Comparison of ENCODE assay signal across 18 mouse cellular contexts in genomic region chr10:110542712-110543111, GRCm38 (mm10).
DNase-seq lines count a peak whose midpoint lies in the region; ATAC-seq and TF ChIP-seq lines count a peak whose summit lies in the region.
"Had no signal": no experiment of that assay in that cellular context is flagged by ENCODE, and none has a peak within 500 bp of the region (broad histone marks: within the 10 kb centered on the region; RNA-seq: fewer than 3 reads in every experiment).

No protein-coding gene starts in this region.

- TF ChIP-seq CTCF in forebrain, postnatal 0 days (IDR thresholded peaks at IDR 0.05; ENCODE audit: low read depth), result no peak
- TF ChIP-seq CTCF in midbrain, postnatal 0 days (IDR thresholded peaks at IDR 0.05), result no peak

- no peaks in the 10 kb centered on the region for H3K27me3 ChIP-seq in forebrain, embryonic 11.5 days (ENCODE audit: control insufficient read depth, insufficient read depth, low read length)
- no peaks in the 10 kb centered on the region for H3K27me3 ChIP-seq in forebrain, postnatal 0 days (ENCODE audit: insufficient read depth, low read length)
- H3K27me3 ChIP-seq in hindbrain, embryonic 10.5 days (ENCODE audit: insufficient read depth, poor library complexity, severe bottlenecking), result no peaks in the 10 kb centered on the region
- no peaks in the 10 kb centered on the region for H3K27me3 ChIP-seq in midbrain, postnatal 0 days (ENCODE audit: insufficient read depth, low read length)
- H3K27me3 ChIP-seq: embryonic facial prominence, embryonic 12.5 days; limb, embryonic 15.5 days; megakaryocyte, embryonic 14.5 days had no signal

- no peak overlapping the region for H3K4me2 ChIP-seq in forebrain, embryonic 11.5 days (ENCODE audit: low read depth, low read length, severe bottlenecking)
- no peak overlapping the region for H3K4me2 ChIP-seq in forebrain, postnatal 0 days (ENCODE audit: low read depth)
- no peak overlapping the region for H3K4me2 ChIP-seq in midbrain, postnatal 0 days (ENCODE audit: low read depth, low read length, poor library complexity, severe bottlenecking)
- H3K4me2 ChIP-seq: embryonic facial prominence, embryonic 12.5 days; limb, embryonic 15.5 days had no signal

- ATAC-seq in forebrain, embryonic 11.5 days (replicated peaks; ENCODE audit: low FRiP score), result 0 out of 2 replicates have a peak, but pooled peaks have one; percentile 35
- ATAC-seq in forebrain, postnatal 0 days, result no peak
- ATAC-seq in midbrain, postnatal 0 days (ENCODE audit: low FRiP score), result no peak

- no peak for DNase-seq in forebrain, embryonic 11.5 days (ENCODE audit: low spot score)
- no peak for DNase-seq in forebrain, postnatal 0 days
- peak; percentile 18 for DNase-seq in hindbrain, embryonic 10.5 days (ENCODE audit: low spot score)
- DNase-seq in mesoderm, embryonic 11.5 days (ENCODE audit: low read depth, low spot score), result peak; percentile 34
- peak; percentile 53 for DNase-seq in midbrain, postnatal 0 days (ENCODE audit: low spot score)
- no peak for DNase-seq in spleen, postnatal 36 days (ENCODE audit: low spot score in 2 of 2)
- DNase-seq in lung, postnatal 4 days, result no peak
- DNase-seq in left cerebral cortex, postnatal 14 days (ENCODE audit: low spot score in 2 of 2), result no peak
- DNase-seq: adrenal gland, adult 2 months; cerebellum, adult 11-12 months; cerebellum, postnatal 25 days; gastrocnemius, postnatal 25 days; kidney, adult 2 months; kidney, postnatal 36 days; lung, postnatal 10 days had no signal

- no peaks in the 10 kb centered on the region for H3K36me3 ChIP-seq in forebrain, embryonic 11.5 days (ENCODE audit: control insufficient read depth, insufficient read depth, low read length)
- H3K36me3 ChIP-seq in forebrain, postnatal 0 days (ENCODE audit: insufficient read depth), result no peaks in the 10 kb centered on the region
- no peaks in the 10 kb centered on the region for H3K36me3 ChIP-seq in hindbrain, embryonic 10.5 days
- H3K36me3 ChIP-seq in midbrain, postnatal 0 days (ENCODE audit: insufficient read depth, low read length), result no peaks in the 10 kb centered on the region
- H3K36me3 ChIP-seq: embryonic facial prominence, embryonic 12.5 days; limb, embryonic 15.5 days had no signal

- intact Hi-C loops in left cerebral cortex, postnatal 14 days (cut with DNase I), result no loop called here

- no peak overlapping the region for H3K4me3 ChIP-seq in forebrain, embryonic 11.5 days (ENCODE audit: low read depth, low read length)
- H3K4me3 ChIP-seq in forebrain, postnatal 0 days (ENCODE audit: low read depth, low read length), result no peak overlapping the region
- no peak overlapping the region for H3K4me3 ChIP-seq in hindbrain, embryonic 10.5 days
- H3K4me3 ChIP-seq in midbrain, postnatal 0 days (ENCODE audit: low read depth, low read length), result no peak overlapping the region
- H3K4me3 ChIP-seq: embryonic facial prominence, embryonic 12.5 days; limb, embryonic 15.5 days; megakaryocyte, embryonic 14.5 days had no signal

- no peaks in the 10 kb centered on the region for H3K4me1 ChIP-seq in forebrain, embryonic 11.5 days (replicated peaks; ENCODE audit: control insufficient read depth, insufficient read depth, low read length)
- H3K4me1 ChIP-seq in forebrain, postnatal 0 days (ENCODE audit: insufficient read depth), result no peaks in the 10 kb centered on the region
- H3K4me1 ChIP-seq in hindbrain, embryonic 10.5 days (replicated peaks), result no peaks in the 10 kb centered on the region
- H3K4me1 ChIP-seq in midbrain, postnatal 0 days (ENCODE audit: insufficient read depth, low read length), result no peaks in the 10 kb centered on the region
- H3K4me1 ChIP-seq: embryonic facial prominence, embryonic 12.5 days; limb, embryonic 15.5 days; megakaryocyte, embryonic 14.5 days had no signal

- no peak overlapping the region for H3K27ac ChIP-seq in forebrain, embryonic 11.5 days (ENCODE audit: low read depth, low read length)
- H3K27ac ChIP-seq in forebrain, postnatal 0 days (ENCODE audit: low read depth, low read length), result no peak overlapping the region
- H3K27ac ChIP-seq in hindbrain, embryonic 10.5 days, result no peak overlapping the region
- H3K27ac ChIP-seq in midbrain, postnatal 0 days (ENCODE audit: low read depth, low read length), result no peak overlapping the region
- H3K27ac ChIP-seq: embryonic facial prominence, embryonic 12.5 days; limb, embryonic 15.5 days had no signal

- 16% methylated on average over 6 of the region's 6 CpGs for WGBS in forebrain, embryonic 11.5 days
- WGBS in forebrain, postnatal 0 days, result 16% methylated on average over 6 of the region's 6 CpGs
- WGBS in hindbrain, embryonic 10.5 days, result 34% methylated on average over 6 of the region's 6 CpGs
- WGBS in midbrain, postnatal 0 days, result 15% methylated on average over 6 of the region's 6 CpGs

- H3K9ac ChIP-seq in forebrain, embryonic 11.5 days (ENCODE audit: low read length), result no peak overlapping the region
- no peak overlapping the region for H3K9ac ChIP-seq in forebrain, postnatal 0 days
- no peak overlapping the region for H3K9ac ChIP-seq in midbrain, postnatal 0 days (replicated peaks; ENCODE audit: low read length, poor library complexity, severe bottlenecking)
- H3K9ac ChIP-seq: embryonic facial prominence, embryonic 12.5 days; limb, embryonic 15.5 days had no signal

- H3K9me3 ChIP-seq in forebrain, embryonic 11.5 days (ENCODE audit: control insufficient read depth, low read length), result no peaks in the 10 kb centered on the region
- no peaks in the 10 kb centered on the region for H3K9me3 ChIP-seq in forebrain, postnatal 0 days (ENCODE audit: low read length)
- no peaks in the 10 kb centered on the region for H3K9me3 ChIP-seq in hindbrain, embryonic 10.5 days
- no peaks in the 10 kb centered on the region for H3K9me3 ChIP-seq in midbrain, postnatal 0 days (ENCODE audit: low read length)
- H3K9me3 ChIP-seq: embryonic facial prominence, embryonic 12.5 days; limb, embryonic 15.5 days had no signal

Comparison
In these comparisons a context has a peak if more than half of its experiments do, and no peak if none do; other contexts are left out.
1. DNase-seq: peak in hindbrain, embryonic 10.5 days (single experiment), mesoderm, embryonic 11.5 days (single experiment) and midbrain, postnatal 0 days (single experiment); none in forebrain, embryonic 11.5 days (single experiment), forebrain, postnatal 0 days (single experiment), spleen, postnatal 36 days (0 of 2), lung, postnatal 4 days (0 of 2) and left cerebral cortex, postnatal 14 days (0 of 2).